Mouse (Mus musculus): ENCODE results near the gene Rps6kc1. TPM values are rescaled to one million over a fixed set of nuclear protein-coding genes. Genes with fewer than 3 reads are reported as not detected.

Rps6kc1 gene
- polyA plus RNA-seq, 1 experiment from 2014 or later: 8.8 TPM

DNA sequence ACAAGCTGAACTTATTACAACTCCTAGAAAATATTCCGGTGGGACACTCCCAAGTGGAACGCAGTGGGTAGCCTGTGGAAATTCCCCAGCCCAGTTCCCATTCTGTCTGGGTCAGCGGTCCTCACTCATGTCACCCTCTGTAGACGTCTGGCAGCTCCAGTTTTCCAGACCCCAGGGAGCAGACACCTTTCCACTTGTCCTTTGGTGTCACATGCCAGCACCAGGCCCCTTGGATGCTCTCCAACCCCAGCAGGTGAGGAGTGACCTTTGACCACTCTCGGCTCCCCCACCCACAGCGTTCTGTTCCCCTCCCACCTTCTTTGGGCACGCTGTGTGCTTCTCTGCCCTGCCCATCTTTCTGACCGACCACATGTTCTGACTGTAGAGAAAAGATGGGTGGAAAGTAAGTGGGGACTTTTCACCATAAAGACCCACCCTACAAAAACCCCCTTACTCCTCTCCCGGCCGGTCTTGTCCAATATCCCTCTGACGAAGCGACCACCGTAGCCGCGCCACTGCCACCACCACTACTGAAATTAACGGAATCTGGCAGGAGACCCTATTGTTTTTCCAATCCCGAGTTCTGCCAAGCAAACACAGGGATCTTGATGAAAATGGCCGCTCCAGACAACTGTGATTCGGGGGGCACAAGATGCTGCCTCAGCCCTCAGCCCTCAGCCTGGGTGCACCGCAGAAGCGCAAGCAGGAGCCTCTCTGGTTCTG is 246.6 kb downstream of the Rps6kc1 start:
- ATAC-seq (replicated peaks; ENCODE audit: insufficient number of reproducible peaks, insufficient read depth, low FRiP score, low read depth): no peak
- Histone ChIP-seq H3K27ac (no peak overlapping the region), H3K36me3 (no peaks in the 10 kb centered on the region), H3K9ac (no peak overlapping the region), H3K4me1 (replicated peaks) (peaks cover 39% of the 10 kb centered on the region), H3K27me3 (no peaks in the 10 kb centered on the region), H3K4me2 (no peak overlapping the region), H3K9me3 (replicated peaks) (no peaks in the 10 kb centered on the region), H3K4me3 (no peak overlapping the region)
- 76% methylated on average over 21 of the region's 21 CpGs for WGBS

DNA sequence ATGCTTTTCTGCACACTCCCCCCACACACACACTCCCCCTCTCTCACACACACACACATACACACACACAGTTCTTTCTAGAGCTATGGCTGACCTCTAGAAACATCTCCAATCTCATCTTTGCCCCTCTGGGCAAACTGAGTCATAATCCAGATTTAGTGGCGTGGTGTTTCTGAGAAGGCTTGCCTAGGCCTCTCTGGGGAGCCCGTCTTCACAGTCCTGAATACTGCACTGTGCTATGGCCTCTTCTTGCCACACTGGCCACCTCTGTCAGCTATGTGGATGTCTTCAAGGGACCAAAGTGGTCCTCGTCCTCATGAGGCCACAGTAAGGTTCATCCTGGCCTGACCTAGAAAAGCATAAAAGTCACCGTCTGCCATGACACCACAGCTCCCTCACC is 247.6 kb downstream of the Rps6kc1 start:
- Histone ChIP-seq H3K27me3 (no peaks in the 10 kb centered on the region), H3K9me3 (replicated peaks) (no peaks in the 10 kb centered on the region), H3K4me3 (no peak overlapping the region), H3K9ac (no peak overlapping the region), H3K27ac (no peak overlapping the region), H3K4me2 (no peak overlapping the region), H3K4me1 (replicated peaks) (peaks cover 35% of the 10 kb centered on the region), H3K36me3 (no peaks in the 10 kb centered on the region)
- ATAC-seq (replicated peaks; ENCODE audit: insufficient number of reproducible peaks, insufficient read depth, low FRiP score, low read depth): no peak
- WGBS: 89% methylated on average over 4 of the region's 4 CpGs

DNA sequence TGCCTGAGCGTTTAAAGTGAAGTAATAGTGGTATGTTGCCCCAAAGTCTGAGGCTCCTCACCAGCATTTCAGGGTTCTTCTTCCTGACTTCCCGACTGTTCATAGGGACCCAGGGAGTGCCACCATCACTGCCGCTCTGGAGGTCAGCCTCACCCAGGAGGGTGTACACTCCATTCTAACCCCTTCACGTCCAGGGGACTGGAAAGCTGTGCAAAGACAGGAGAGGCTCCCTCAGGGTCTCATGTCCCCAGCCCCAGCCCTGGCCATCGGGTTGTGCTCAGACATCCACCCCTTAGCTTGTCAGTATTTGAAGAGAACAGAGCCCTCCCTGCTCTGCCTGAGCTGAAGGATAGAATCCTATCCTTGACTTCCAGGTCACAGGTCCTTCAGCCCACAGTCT is 248.8 kb downstream of the Rps6kc1 start:
- H3K4me2 ChIP-seq: no peak overlapping the region
- H3K9ac ChIP-seq: no peak overlapping the region
- H3K27me3 ChIP-seq: no peaks in the 10 kb centered on the region
- WGBS: 84% methylated on average over 5 of the region's 5 CpGs
- H3K4me1 ChIP-seq (replicated peaks): peaks cover 24% of the 10 kb centered on the region
- no peak for ATAC-seq (replicated peaks; ENCODE audit: insufficient number of reproducible peaks, insufficient read depth, low FRiP score, low read depth)
- no peaks in the 10 kb centered on the region for H3K36me3 ChIP-seq
- no peak overlapping the region for H3K4me3 ChIP-seq
- no peak overlapping the region for H3K27ac ChIP-seq
- H3K9me3 ChIP-seq (replicated peaks): no peaks in the 10 kb centered on the region

DNA sequence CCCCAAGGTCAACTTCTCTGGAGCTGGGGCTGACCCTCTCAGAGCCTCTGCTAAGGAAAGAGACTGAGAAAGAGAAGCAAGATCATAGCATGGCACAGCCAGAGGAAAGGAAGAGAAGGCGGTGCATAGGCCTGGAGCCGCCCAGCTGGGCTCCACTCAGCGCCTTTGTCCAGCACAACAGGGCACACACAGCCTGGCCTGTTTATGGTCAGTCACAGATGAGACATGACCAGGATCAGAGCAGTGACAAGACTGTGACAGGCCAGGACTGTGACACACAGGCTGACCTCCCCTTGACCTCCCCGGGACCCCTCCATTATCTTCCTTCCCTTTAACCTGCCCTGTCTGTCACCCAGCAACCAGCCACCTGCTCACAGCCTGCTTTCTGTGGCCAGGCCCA is 249.8 kb downstream of the Rps6kc1 start:
- WGBS: 55% methylated on average over 4 of the region's 4 CpGs
- no peaks in the 10 kb centered on the region for H3K9me3 ChIP-seq (replicated peaks)
- H3K36me3 ChIP-seq: no peaks in the 10 kb centered on the region
- no peaks in the 10 kb centered on the region for H3K27me3 ChIP-seq
- no peak overlapping the region for H3K4me3 ChIP-seq
- no peak for ATAC-seq (replicated peaks; ENCODE audit: insufficient number of reproducible peaks, insufficient read depth, low FRiP score, low read depth)
- H3K27ac ChIP-seq: no peak overlapping the region
- H3K4me1 ChIP-seq (replicated peaks): peaks cover 24% of the 10 kb centered on the region
- no peak overlapping the region for H3K4me2 ChIP-seq
- H3K9ac ChIP-seq: no peak overlapping the region

DNA sequence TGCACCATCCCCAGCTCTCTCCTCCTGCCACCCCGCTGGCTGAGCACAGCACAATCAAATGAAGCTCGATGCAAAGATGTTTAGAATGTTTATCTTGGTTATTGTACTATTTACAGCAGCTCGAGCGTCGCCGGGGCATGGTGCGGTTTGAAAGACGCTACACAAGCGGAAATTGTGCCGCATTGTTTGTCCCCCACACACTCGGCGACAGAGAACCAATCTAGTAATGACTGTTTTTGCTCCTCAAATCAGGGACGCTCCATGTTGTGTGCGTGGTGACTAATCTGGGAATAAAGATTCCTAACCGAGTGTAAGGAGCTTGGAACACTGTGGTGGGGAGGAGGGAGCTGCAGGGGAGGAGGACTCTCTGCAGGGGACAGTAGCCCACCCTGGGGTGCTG is 250.3 kb downstream of the Rps6kc1 start:
- Histone ChIP-seq H3K9me3 (replicated peaks) (no peaks in the 10 kb centered on the region), H3K9ac (no peak overlapping the region), H3K4me1 (replicated peaks) (peaks cover 24% of the 10 kb centered on the region), H3K4me2 (no peak overlapping the region), H3K27me3 (no peaks in the 10 kb centered on the region), H3K4me3 (no peak overlapping the region), H3K27ac (no peak overlapping the region), H3K36me3 (no peaks in the 10 kb centered on the region)
- WGBS: 74% methylated on average over 15 of the region's 15 CpGs
- no peak for ATAC-seq (replicated peaks; ENCODE audit: insufficient number of reproducible peaks, insufficient read depth, low FRiP score, low read depth)

DNA sequence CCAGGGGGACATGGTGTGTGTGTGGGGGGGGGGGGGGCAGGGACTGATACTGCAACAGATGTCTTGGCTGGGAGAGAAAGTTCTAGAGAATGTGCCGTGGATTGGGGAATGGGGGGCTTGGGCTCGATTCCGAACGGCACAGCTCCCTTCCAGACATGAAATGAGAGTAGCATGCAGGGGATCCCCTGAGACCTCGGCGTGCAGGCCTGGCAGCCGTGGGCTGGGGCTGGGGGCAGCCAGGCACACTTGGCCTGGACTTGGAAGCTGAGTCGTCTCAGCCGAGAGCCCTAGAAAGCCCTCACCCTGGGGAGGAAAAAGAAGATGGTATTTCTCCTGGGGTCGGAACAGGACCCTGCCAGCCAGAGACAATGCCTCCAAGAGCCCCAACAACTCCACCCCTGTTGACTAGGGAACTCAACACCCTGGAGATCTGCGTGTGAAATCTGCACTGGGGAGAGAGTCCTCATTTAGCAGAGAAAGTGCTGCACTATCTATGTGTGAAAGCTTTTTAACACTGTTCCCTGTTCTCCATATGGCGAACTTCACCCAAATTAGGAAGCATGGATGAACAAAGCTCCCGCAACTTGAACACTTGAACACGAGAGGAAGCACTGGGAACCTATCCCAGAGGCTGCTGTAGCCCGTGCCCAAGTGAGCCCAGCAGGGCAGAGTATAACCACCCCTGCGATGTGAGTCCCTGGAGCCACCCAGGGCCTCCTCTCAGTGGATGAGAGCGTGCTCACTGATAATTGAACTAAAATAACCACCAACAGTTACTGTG is 251.7 kb downstream of the Rps6kc1 start:
- peaks cover 24% of the 10 kb centered on the region for H3K4me1 ChIP-seq (replicated peaks)
- no peak overlapping the region for H3K4me2 ChIP-seq
- no peaks in the 10 kb centered on the region for H3K27me3 ChIP-seq
- peak overlapping the region; percentile 33 for H3K27ac ChIP-seq
- no peak overlapping the region for H3K4me3 ChIP-seq
- WGBS: 56% methylated on average over 17 of the region's 17 CpGs
- H3K36me3 ChIP-seq: no peaks in the 10 kb centered on the region
- ATAC-seq (replicated peaks; ENCODE audit: insufficient number of reproducible peaks, insufficient read depth, low FRiP score, low read depth): 0 out of 2 replicates have a peak, but pooled peaks have one; percentile 42
- H3K9ac ChIP-seq: no peak overlapping the region
- H3K9me3 ChIP-seq (replicated peaks): no peaks in the 10 kb centered on the region

DNA sequence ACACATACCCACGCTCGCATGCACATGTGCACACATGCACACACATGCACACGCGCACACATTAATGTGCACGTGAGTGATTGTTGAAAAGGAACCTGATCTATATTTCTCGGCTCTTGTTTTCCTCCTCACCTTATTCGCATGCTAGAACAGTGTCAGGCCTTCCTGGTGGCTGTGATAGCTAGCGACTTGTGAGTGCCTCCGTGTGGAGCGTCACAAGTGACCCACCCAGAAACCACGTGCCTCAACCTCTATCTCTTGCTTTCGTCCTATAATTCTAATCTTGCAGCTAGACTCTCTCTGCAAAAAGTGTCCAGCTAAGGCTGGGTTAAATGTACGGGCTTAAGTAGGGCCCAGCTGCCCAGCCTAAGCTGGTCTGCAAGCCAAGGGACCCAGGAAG is 253.3 kb downstream of the Rps6kc1 start:
- Histone ChIP-seq H3K4me2 (no peak overlapping the region), H3K9me3 (replicated peaks) (no peaks in the 10 kb centered on the region), H3K27ac (no peak overlapping the region), H3K27me3 (no peaks in the 10 kb centered on the region), H3K36me3 (no peaks in the 10 kb centered on the region), H3K9ac (no peak overlapping the region), H3K4me3 (no peak overlapping the region), H3K4me1 (replicated peaks) (peaks cover 22% of the 10 kb centered on the region)
- ATAC-seq (replicated peaks; ENCODE audit: insufficient number of reproducible peaks, insufficient read depth, low FRiP score, low read depth): no peak
- 91% methylated on average over 13 of the region's 13 CpGs for WGBS

DNA sequence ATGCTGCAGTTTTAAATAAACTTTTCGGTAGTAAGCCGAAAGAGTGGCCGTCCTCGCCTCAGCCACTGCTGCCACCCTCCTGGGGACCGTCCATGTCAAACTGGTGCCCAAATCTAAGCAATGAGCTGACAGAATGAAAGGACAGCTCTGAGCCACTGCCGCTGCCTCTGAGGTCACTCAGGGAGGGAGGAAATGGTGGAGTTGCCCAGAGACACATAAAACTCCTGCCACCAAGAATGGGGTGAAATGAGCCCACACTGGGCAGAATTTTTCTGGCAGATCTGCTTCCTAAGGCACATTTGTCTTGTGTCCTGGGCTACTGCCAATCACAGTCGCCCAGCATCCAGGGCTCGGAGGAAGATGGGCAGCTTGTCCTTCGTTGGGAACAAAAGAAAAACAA is 255.5 kb downstream of the Rps6kc1 start:
- no peak overlapping the region for H3K4me3 ChIP-seq
- ATAC-seq (replicated peaks; ENCODE audit: insufficient number of reproducible peaks, insufficient read depth, low FRiP score, low read depth): no peak
- H3K27ac ChIP-seq: no peak overlapping the region
- no peak overlapping the region for H3K4me2 ChIP-seq
- no peaks in the 10 kb centered on the region for H3K9me3 ChIP-seq (replicated peaks)
- H3K4me1 ChIP-seq (replicated peaks): peaks cover 13% of the 10 kb centered on the region
- no peaks in the 10 kb centered on the region for H3K27me3 ChIP-seq
- no peaks in the 10 kb centered on the region for H3K36me3 ChIP-seq
- 59% methylated on average over 9 of the region's 9 CpGs for WGBS
- H3K9ac ChIP-seq: no peak overlapping the region

DNA sequence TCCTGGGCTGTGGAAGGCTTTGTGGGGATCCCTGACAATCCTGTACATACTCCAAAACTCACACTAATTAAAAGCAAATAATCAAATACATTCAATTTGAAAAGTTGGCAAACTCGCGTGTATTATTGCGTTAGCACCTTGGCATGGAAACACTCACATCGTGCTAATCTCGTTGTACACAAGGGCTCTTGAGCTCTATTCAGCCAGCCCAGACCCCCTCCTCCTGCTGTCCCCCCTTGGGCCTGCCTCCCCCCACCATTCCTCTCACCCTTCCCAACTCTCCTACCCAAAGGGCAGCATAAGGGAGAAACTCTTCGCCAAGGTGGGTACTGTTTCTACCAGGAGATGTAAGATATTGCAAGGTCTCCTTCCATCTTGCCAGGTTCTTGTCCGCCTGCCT is 255.9 kb downstream of the Rps6kc1 start:
- no peaks in the 10 kb centered on the region for H3K36me3 ChIP-seq
- no peaks in the 10 kb centered on the region for H3K27me3 ChIP-seq
- no peak overlapping the region for H3K9ac ChIP-seq
- 64% methylated on average over 7 of the region's 7 CpGs for WGBS
- no peak overlapping the region for H3K27ac ChIP-seq
- no peaks in the 10 kb centered on the region for H3K9me3 ChIP-seq (replicated peaks)
- no peak overlapping the region for H3K4me2 ChIP-seq
- H3K4me3 ChIP-seq: no peak overlapping the region
- H3K4me1 ChIP-seq (replicated peaks): peaks cover 10% of the 10 kb centered on the region
- ATAC-seq (replicated peaks; ENCODE audit: insufficient number of reproducible peaks, insufficient read depth, low FRiP score, low read depth): no peak

DNA sequence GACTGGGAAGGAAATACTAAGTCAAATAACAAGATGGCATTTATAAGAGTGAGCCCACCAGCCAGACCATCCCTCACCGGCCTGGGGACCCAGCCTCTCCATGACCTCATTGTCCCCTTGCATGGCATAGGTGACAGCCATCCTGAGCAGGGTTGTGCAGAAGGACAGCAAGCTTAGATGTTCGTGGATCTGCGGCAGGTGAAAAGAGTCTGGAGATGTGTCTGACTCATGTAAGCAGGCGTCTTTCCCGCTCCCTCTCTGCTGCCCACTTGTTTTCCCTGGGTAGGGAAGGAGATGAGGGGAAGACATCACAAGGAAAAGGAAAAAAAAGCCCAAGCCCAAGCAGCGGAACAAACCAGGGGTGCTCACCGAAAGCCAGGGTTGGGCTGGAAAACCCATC is 256.5 kb downstream of the Rps6kc1 start:
- no peaks in the 10 kb centered on the region for H3K27me3 ChIP-seq
- no peak overlapping the region for H3K9ac ChIP-seq
- no peak overlapping the region for H3K4me2 ChIP-seq
- 88% methylated on average over 7 of the region's 7 CpGs for WGBS
- no peak overlapping the region for H3K27ac ChIP-seq
- H3K9me3 ChIP-seq (replicated peaks): no peaks in the 10 kb centered on the region
- peaks cover 4% of the 10 kb centered on the region; the same call in 1 of the 2 replicates for H3K4me1 ChIP-seq (replicated peaks)
- H3K4me3 ChIP-seq: no peak overlapping the region
- no peak for ATAC-seq (replicated peaks; ENCODE audit: insufficient number of reproducible peaks, insufficient read depth, low FRiP score, low read depth)
- no peaks in the 10 kb centered on the region for H3K36me3 ChIP-seq

DNA sequence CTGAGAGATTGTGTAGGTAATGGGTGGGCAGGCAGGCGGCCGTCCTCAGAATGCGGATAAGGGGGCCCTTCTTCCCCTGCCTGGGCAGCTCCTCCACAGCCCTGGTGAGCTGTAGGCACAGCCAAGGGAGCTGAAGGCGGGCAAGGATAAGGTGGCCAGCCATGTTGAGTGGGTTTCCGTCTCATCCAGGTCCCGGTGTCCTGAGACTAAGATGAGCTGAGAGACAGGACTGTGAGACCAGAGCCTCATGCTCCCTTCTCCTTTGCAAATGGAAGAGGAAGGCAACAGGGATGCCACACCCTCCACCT is 256.9 kb downstream of the Rps6kc1 start:
- Histone ChIP-seq H3K27me3 (no peaks in the 10 kb centered on the region), H3K9ac (no peak overlapping the region), H3K27ac (no peak overlapping the region), H3K4me1 (replicated peaks) (0 out of 2 replicates have a peak, but pooled peaks cover under 1% of the 10 kb centered on the region), H3K9me3 (replicated peaks) (no peaks in the 10 kb centered on the region), H3K4me3 (no peak overlapping the region), H3K4me2 (no peak overlapping the region), H3K36me3 (no peaks in the 10 kb centered on the region)
- 82% methylated on average over 6 of the region's 6 CpGs for WGBS
- no peak for ATAC-seq (replicated peaks; ENCODE audit: insufficient number of reproducible peaks, insufficient read depth, low FRiP score, low read depth)
